Mouse (Mus musculus) forebrain, embryonic 16.5 days (tissue): ENCODE measurements at regions not wholly inside any gene's neighbourhood (a gene's known extent, or its start where the extent isn't known, plus 50 kb on each side); places are given as distances from the start of the nearest gene placed in this dataset.
A peak's percentile ranks its signal among the peaks of the same experiment; 100 is the strongest.

Experiments
- ATAC-seq: fragments of 200-750 bp; cut with Nextera tagmentation; 2 replicates; pipeline ENCODE4 v1.8.0; 2017; ENCODE audit warnings: mild to moderate bottlenecking, moderate library complexity
- H3K27ac ChIP-seq: fragments of 300-500 bp; sonication (generic); 2 replicates; pipeline ENCODE4 v1.5.1; 2014; ENCODE audit warnings: low read length, control low read depth
- H3K27me3 ChIP-seq: fragments of 300-500 bp; sonication (generic); replicated peaks from 2 replicates; pipeline ENCODE4 v1.6.1; 2014; ENCODE audit warnings: low read length; ENCODE audit not compliant: control insufficient read depth, insufficient read depth
- H3K36me3 ChIP-seq: fragments of 300-500 bp; sonication (generic); 2 replicates; pipeline ENCODE4 v1.6.1; 2014; ENCODE audit not compliant: control insufficient read depth, insufficient read depth
- H3K4me1 ChIP-seq: fragments of 300-500 bp; sonication (generic); replicated peaks from 2 replicates; pipeline ENCODE4 v1.6.1; 2014; ENCODE audit warnings: low read length; ENCODE audit not compliant: control insufficient read depth, insufficient read depth
- H3K4me2 ChIP-seq: fragments of 300-500 bp; sonication (generic); 2 replicates; pipeline ENCODE4 v1.6.1; 2014; ENCODE audit warnings: mild to moderate bottlenecking, low read length, control low read depth
- H3K4me3 ChIP-seq: fragments of 300-500 bp; sonication (generic); replicated peaks from 2 replicates; pipeline ENCODE4 v1.5.1; 2014; ENCODE audit warnings: mild to moderate bottlenecking, low read length, control low read depth
- H3K9ac ChIP-seq: fragments of 300-500 bp; sonication (generic); replicated peaks from 2 replicates; pipeline ENCODE4 v1.6.1; 2014; ENCODE audit warnings: low read depth, low read length, control low read depth
- H3K9me3 ChIP-seq: fragments of 300-500 bp; sonication (generic); 2 replicates; pipeline ENCODE4 v1.6.1; 2016; ENCODE audit warnings: low read length; ENCODE audit not compliant: control insufficient read depth
- WGBS: fragments of 180-500 bp; shearing (Covaris S2); extraction: QIAGEN DNeasy Blood & Tissue Kit; methylation state at CpG from one replicate; pipeline ENCODE4 v1.1.7; 2014; 5-methylcytosine and 5-hydroxymethylcytosine counted together

DNA sequence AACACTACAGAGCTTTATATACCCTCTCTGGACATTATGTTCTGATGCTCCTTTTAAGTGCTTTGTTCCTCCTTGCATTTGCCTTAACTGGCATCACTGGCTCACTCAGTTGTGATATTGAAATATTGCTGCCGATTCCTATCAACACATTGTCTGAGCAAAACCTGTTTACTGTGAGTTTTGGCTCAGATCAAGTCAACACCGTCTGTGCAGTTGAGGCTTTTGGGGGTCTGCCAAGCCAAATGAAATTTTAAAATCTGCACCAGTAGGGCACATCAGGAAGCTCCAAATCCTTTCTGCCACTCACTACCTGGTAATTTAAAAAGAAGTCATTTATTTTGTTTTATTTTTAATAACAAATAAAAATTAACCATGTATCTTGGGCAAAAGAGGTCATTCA, 482.6 kb upstream of the Gm20594 start:
- no peak overlapping the region for H3K4me2 ChIP-seq
- H3K9ac ChIP-seq: no peak overlapping the region
- peaks cover 2% of the 10 kb centered on the region; the same call in 1 of the 2 replicates for H3K4me1 ChIP-seq
- 46% methylated on average over 2 of the region's 2 CpGs for WGBS
- ATAC-seq: peak; percentile 96
- no peaks in the 10 kb centered on the region for H3K27me3 ChIP-seq
- peak overlapping the region; percentile 46; the same call in 1 of the 2 replicates for H3K27ac ChIP-seq
- no peak overlapping the region for H3K4me3 ChIP-seq
- H3K36me3 ChIP-seq: no peaks in the 10 kb centered on the region
- H3K9me3 ChIP-seq: no peaks in the 10 kb centered on the region
